Mouse (Mus musculus): ENCODE measurements around the gene Prol1.
"Not testable (repeated sequence)": the region's sequence is repeated elsewhere in the genome, so short reads cannot be mapped to it uniquely, and the experiment has no call there.

The Prol1 gene

GRCm38 (mm10) chr5:88317012-88317411, at the start of gene Prol1:
TSS of gene Prol1 (plus strand) at chr5:88317312.
- DNase-seq: no peak

- DNase-seq: no peak
These were observed 48.5 kb upstream of the Prol1 start, which contains the start of gene Gm7714 for GRCm38 (mm10) chr5:88268619-88269018. TSS of gene Gm7714 (plus strand) at chr5:88268919.

DNA sequence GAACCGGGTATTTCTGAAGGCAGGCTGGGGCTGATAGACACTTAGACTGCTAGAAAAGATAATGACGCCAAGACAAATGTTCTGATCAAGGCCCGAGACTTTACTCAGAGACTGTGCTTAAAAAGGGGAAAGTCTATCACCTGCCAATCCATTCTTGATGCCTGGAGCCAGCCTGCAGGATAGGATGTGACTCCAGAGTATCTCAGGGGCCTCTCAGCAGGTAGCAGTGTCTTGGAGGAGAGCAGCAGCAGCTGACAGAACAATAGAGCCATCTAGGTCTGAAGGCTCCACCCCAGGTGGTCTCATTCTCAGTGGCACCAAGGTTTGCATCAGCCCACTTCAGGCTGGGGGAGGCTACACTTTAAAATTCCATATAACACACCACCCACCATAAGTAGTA, 5.8 kb upstream of the Prol1 start:
- not testable (repeated sequence) for DNase-seq

DNA sequence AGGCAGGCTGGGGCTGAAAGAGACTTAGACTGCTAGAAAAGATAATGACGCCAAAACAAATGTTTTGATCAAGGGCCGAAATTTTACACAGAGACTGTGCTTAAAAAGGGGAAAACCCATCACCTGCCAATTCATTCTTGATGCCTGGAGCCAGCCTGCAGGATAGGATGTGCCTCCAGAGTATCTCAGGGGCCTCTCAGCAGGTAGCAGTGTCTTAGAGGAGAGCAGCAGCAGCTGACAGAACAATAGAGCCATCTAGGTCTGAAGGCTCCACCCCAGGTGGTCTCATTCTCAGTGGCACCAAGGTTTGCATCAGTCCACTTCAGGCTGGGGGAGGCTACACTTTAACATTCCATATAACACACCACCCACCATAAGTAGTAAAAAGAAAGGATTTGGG, 31.4 kb downstream of the Prol1 start:
- DNase-seq: not testable (repeated sequence)

- no peak for DNase-seq
These were observed 47.7 kb downstream of the Prol1 start for GRCm38 (mm10) chr5:88364768-88365167.

DNA sequence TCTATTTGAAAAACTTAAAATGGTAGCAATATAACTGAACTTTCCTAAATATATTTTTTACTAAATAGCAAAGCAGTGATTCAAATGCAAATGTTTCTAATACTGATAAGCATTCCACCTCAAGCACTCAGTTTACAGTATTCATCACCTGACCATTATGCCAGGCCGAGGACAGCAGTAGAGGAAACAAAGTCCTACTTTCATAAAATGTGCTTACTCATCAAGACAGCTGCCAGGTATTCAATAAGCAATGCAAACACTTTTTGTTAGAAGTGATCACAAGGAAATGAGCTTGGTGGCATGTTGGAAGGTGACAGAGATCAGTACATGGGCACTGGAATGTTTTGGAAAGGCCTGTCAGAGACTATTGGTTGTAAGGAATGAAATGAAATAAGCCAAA, 49.8 kb downstream of the Prol1 start:
- DNase-seq: peak; percentile 64

- peak; percentile 31 for DNase-seq
These were observed 53.6 kb downstream of the Prol1 start for GRCm38 (mm10) chr5:88370578-88371232.

GRCm38 (mm10) chr5:88372563-88372962, 55.5 kb downstream of the Prol1 start:
- DNase-seq: peak; percentile 55

GRCm38 (mm10) chr5:88375808-88376207, 58.7 kb downstream of the Prol1 start, which contains the start of gene Amtn:
TSS of gene Amtn (plus strand) at chr5:88376108.
- no peak for DNase-seq

All from heart, adult 11 months (tissue).